Mouse (Mus musculus): ENCODE data around the gene Zdhhc12. TPM values are rescaled to one million over a fixed set of nuclear protein-coding genes. Genes with fewer than 3 reads are reported as not detected.
"Not testable (repeated sequence)": the region's sequence is repeated elsewhere in the genome, so short reads cannot be mapped to it uniquely, and the experiment has no call there.

Gene Zdhhc12
- total and polyA plus RNA-seq, 3 experiments: 2.8 to 15.8 (median 3.6) TPM

- H3K27ac ChIP-seq; H3K79me2 ChIP-seq (replicated peaks; ENCODE audit: control insufficient read depth, insufficient read depth, low read length); intact Hi-C loops (cut with DNase I); DNase-seq; H3K4me1 ChIP-seq (ENCODE audit: control insufficient read depth, insufficient read depth, low read length); H3K4me3 ChIP-seq; H3K36me3 ChIP-seq (ENCODE audit: control insufficient read depth, insufficient read depth, low read length); H3K27me3 ChIP-seq (ENCODE audit: control insufficient read depth, insufficient read depth, low read length); H3K9ac ChIP-seq (ENCODE audit: low read depth, low read length): not testable (repeated sequence)
- TF ChIP-seq CTCF (IDR thresholded peaks at IDR 0.05): peak; percentile 47
- WGBS: 89% methylated on average over 3 of the region's 3 CpGs
Measured at GRCm38 (mm10) chr2:30055310-30055709, 38.1 kb downstream of the Zdhhc12 start.

DNA sequence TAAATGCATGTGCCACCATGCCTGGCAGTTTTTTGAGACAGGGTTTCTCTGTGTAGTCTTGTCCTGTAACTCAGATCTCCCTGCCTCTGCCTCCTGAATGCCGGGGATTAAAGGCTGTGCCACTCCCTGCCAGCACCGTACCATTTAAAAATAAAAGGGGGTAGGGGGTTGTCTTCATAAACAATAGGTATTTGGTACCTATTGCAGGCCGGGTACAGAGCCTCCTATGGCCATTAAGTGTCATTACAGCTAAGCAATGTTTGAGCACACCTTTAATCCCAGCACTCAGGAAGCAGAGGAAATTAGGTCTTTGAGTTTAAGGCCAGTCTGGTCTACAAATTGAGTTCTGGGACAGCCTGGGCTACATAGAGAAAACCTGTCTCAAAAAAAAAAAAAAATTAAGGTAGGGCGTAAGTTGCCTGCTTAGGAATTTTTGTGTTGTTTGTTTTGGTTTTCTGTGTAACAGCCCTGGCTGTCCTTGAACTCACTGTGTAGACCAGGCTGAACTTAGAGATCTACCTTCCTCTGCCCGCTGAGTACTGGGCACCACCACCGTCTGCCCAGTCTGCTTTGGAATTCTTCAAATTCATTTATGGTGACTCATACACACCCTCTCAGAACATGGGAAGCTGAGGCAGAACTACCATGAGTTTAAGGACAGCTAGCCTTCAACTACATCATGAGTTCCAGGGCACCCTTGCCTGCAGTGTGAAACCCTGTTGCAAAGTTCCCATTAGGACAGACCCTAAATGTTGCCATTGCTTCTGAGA lies 41.3 kb downstream of the Zdhhc12 start:
- no peaks in the 10 kb centered on the region for H3K27me3 ChIP-seq (ENCODE audit: control insufficient read depth, insufficient read depth, low read length)
- intact Hi-C loops (cut with DNase I): no loop called here
- DNase-seq: no peak

GRCm38 (mm10) chr2:30049831-30050230 lies 43.6 kb downstream of the Zdhhc12 start:
- Histone ChIP-seq H3K27me3 (ENCODE audit: control insufficient read depth, insufficient read depth, low read length) (no peaks in the 10 kb centered on the region), H3K79me2 (replicated peaks; ENCODE audit: control insufficient read depth, insufficient read depth, low read length) (no peaks in the 10 kb centered on the region), H3K4me1 (ENCODE audit: control insufficient read depth, insufficient read depth, low read length) (no peaks in the 10 kb centered on the region), H3K27ac (no peak overlapping the region), H3K9ac (ENCODE audit: low read depth, low read length) (no peak overlapping the region), H3K4me3 (no peak overlapping the region), H3K36me3 (ENCODE audit: control insufficient read depth, insufficient read depth, low read length) (no peaks in the 10 kb centered on the region)
- no peak for DNase-seq
- intact Hi-C loops (cut with DNase I): loop anchor here (2.0 kb wide), 1 partner anchor 17 kb away; no protein-coding TSS in a partner anchor
- 44% methylated on average over 3 of the region's 3 CpGs for WGBS
- no peak for TF ChIP-seq CTCF (IDR thresholded peaks at IDR 0.05)
- TF ChIP-seq EP300 (IDR thresholded peaks at IDR 0.05; ENCODE audit: insufficient read depth, low read depth, low read length): no peak
- TF ChIP-seq POLR2A (IDR thresholded peaks at IDR 0.05; ENCODE audit: insufficient read depth, low read depth, low read length): no peak

More for the DNA sequence above, 41.3 kb downstream of the Zdhhc12 start:
- WGBS: 36% methylated on average over 6 of the region's 6 CpGs
- no peaks in the 10 kb centered on the region for H3K79me2 ChIP-seq (replicated peaks; ENCODE audit: control insufficient read depth, insufficient read depth, low read length)
- no peaks in the 10 kb centered on the region for H3K4me1 ChIP-seq (ENCODE audit: control insufficient read depth, insufficient read depth, low read length)
- no peak overlapping the region for H3K27ac ChIP-seq
- no peak overlapping the region for H3K9ac ChIP-seq (ENCODE audit: low read depth, low read length)
- no peaks in the 10 kb centered on the region for H3K36me3 ChIP-seq (ENCODE audit: control insufficient read depth, insufficient read depth, low read length)
- H3K4me3 ChIP-seq: no peak overlapping the region
- TF ChIP-seq CTCF (IDR thresholded peaks at IDR 0.05) (peak; percentile 68), EP300 (IDR thresholded peaks at IDR 0.05; ENCODE audit: insufficient read depth, low read depth, low read length) (no peak)

GRCm38 (mm10) chr2:30048699-30049388 lies 44.6 kb downstream of the Zdhhc12 start, which contains the start of gene Wdr34:
TSS of gene Wdr34 (minus strand) at chr2:30048881.
- Histone ChIP-seq H3K9ac (ENCODE audit: low read depth, low read length) (peak within 1 kb of the TSS; percentile 78), H3K27me3 (ENCODE audit: control insufficient read depth, insufficient read depth, low read length) (no peaks in the 10 kb centered on the region), H3K27ac (peak within 1 kb of the TSS; percentile 99), H3K36me3 (ENCODE audit: control insufficient read depth, insufficient read depth, low read length) (no peaks in the 10 kb centered on the region), H3K4me1 (ENCODE audit: control insufficient read depth, insufficient read depth, low read length) (no peaks in the 10 kb centered on the region), H3K4me3 (peak within 1 kb of the TSS; percentile 67), H3K79me2 (replicated peaks; ENCODE audit: control insufficient read depth, insufficient read depth, low read length) (no peaks in the 10 kb centered on the region)
- DNase-seq: peak; percentile 98 to 99
- intact Hi-C loops (cut with DNase I): loop anchor here (2.0 kb wide), 1 partner anchor 18 kb away; no protein-coding TSS in a partner anchor
- TF ChIP-seq POLR2A (IDR thresholded peaks at IDR 0.05; ENCODE audit: insufficient read depth, low read depth, low read length) (peak; percentile 55), EP300 (IDR thresholded peaks at IDR 0.05; ENCODE audit: insufficient read depth, low read depth, low read length) (no peak), CTCF (IDR thresholded peaks at IDR 0.05) (0 out of 2 replicates have a peak, but pooled peaks have one; percentile 7)
- WGBS: 1% methylated on average over 54 of the region's 54 CpGs

GRCm38 (mm10) chr2:30048101-30048501 lies 45.3 kb downstream of the Zdhhc12 start:
- Histone ChIP-seq H3K9ac (ENCODE audit: low read depth, low read length) (no peak overlapping the region; the same call in 1 of the 2 replicates), H3K27me3 (ENCODE audit: control insufficient read depth, insufficient read depth, low read length) (no peaks in the 10 kb centered on the region), H3K27ac (no peak overlapping the region), H3K79me2 (replicated peaks; ENCODE audit: control insufficient read depth, insufficient read depth, low read length) (no peaks in the 10 kb centered on the region), H3K4me3 (peak overlapping the region; percentile 67), H3K4me1 (ENCODE audit: control insufficient read depth, insufficient read depth, low read length) (no peaks in the 10 kb centered on the region), H3K36me3 (ENCODE audit: control insufficient read depth, insufficient read depth, low read length) (no peaks in the 10 kb centered on the region)
- no peak for DNase-seq
- intact Hi-C loops (cut with DNase I): loop anchor here (2.0 kb wide), 1 partner anchor 19 kb away; no protein-coding TSS in a partner anchor
- WGBS: 50% methylated on average over 11 of the region's 11 CpGs
- TF ChIP-seq CTCF (IDR thresholded peaks at IDR 0.05) (no peak), EP300 (IDR thresholded peaks at IDR 0.05; ENCODE audit: insufficient read depth, low read depth, low read length) (no peak), POLR2A (IDR thresholded peaks at IDR 0.05; ENCODE audit: insufficient read depth, low read depth, low read length) (no peak)

- H3K4me3 ChIP-seq: no peak overlapping the region
- TF ChIP-seq CTCF (IDR thresholded peaks at IDR 0.05): no peak
- no peak for TF ChIP-seq POLR2A (IDR thresholded peaks at IDR 0.05; ENCODE audit: insufficient read depth, low read depth, low read length)
- TF ChIP-seq EP300 (IDR thresholded peaks at IDR 0.05; ENCODE audit: insufficient read depth, low read depth, low read length): no peak
- no peaks in the 10 kb centered on the region for H3K27me3 ChIP-seq (ENCODE audit: control insufficient read depth, insufficient read depth, low read length)
- no peaks in the 10 kb centered on the region for H3K79me2 ChIP-seq (replicated peaks; ENCODE audit: control insufficient read depth, insufficient read depth, low read length)
- intact Hi-C loops (cut with DNase I): no loop called here
- no peaks in the 10 kb centered on the region for H3K36me3 ChIP-seq (ENCODE audit: control insufficient read depth, insufficient read depth, low read length)
- no peak overlapping the region for H3K9ac ChIP-seq (ENCODE audit: low read depth, low read length)
- 96% methylated on average over 6 of the region's 6 CpGs for WGBS
- H3K4me1 ChIP-seq (ENCODE audit: control insufficient read depth, insufficient read depth, low read length): peaks cover 2% of the 10 kb centered on the region; the same call in 1 of the 2 replicates
- H3K27ac ChIP-seq: no peak overlapping the region
- no peak for DNase-seq
Measured at GRCm38 (mm10) chr2:30047127-30047526, 46.3 kb downstream of the Zdhhc12 start.
